Mouse (Mus musculus): Measurements from ENCODE around the gene Ttll12. TPM values are rescaled to one million over a fixed set of nuclear protein-coding genes. Genes with fewer than 3 reads are reported as not detected.

The Ttll12 gene
- total RNA-seq, 2 experiments from 2014 or later: 9.3 TPM

GRCm38 (mm10) chr15:83562626-83563270, 32.2 kb downstream of the Ttll12 start:
- DNase-seq: peak; percentile 88

- DNase-seq: no peak
Measured at GRCm38 (mm10) chr15:83560941-83561477, 33.9 kb downstream of the Ttll12 start.

GRCm38 (mm10) chr15:83555161-83555974, 39.6 kb downstream of the Ttll12 start:
- peak; percentile 91 for DNase-seq

GRCm38 (mm10) chr15:83553831-83554230, 41.1 kb downstream of the Ttll12 start:
- DNase-seq: no peak

GRCm38 (mm10) chr15:83550137-83550536, 44.8 kb downstream of the Ttll12 start:
- DNase-seq: no peak

GRCm38 (mm10) chr15:83547144-83547543, 47.8 kb downstream of the Ttll12 start:
- DNase-seq: no peak

GRCm38 (mm10) chr15:83546029-83546428, 48.9 kb downstream of the Ttll12 start:
- DNase-seq: no peak

GRCm38 (mm10) chr15:83541647-83542287, 53.2 kb downstream of the Ttll12 start:
- no peak for DNase-seq

- peak; percentile 80 for DNase-seq
Measured at GRCm38 (mm10) chr15:83539905-83540304, 55.1 kb downstream of the Ttll12 start.

- DNase-seq: no peak
Measured at GRCm38 (mm10) chr15:83538855-83539254, 56.1 kb downstream of the Ttll12 start.

GRCm38 (mm10) chr15:83535890-83536231, 59.1 kb downstream of the Ttll12 start:
- no peak for DNase-seq

- DNase-seq: peak; percentile 48
Measured at GRCm38 (mm10) chr15:83534960-83535889, 59.7 kb downstream of the Ttll12 start.

- DNase-seq: no peak
Measured at GRCm38 (mm10) chr15:83532606-83533005, 62.4 kb downstream of the Ttll12 start.

- DNase-seq: no peak
Measured at GRCm38 (mm10) chr15:83531961-83532469, 62.9 kb downstream of the Ttll12 start.

- DNase-seq: no peak
Measured at GRCm38 (mm10) chr15:83530688-83531087, 64.3 kb downstream of the Ttll12 start.

GRCm38 (mm10) chr15:83530233-83530632, 64.7 kb downstream of the Ttll12 start:
- DNase-seq: peak; percentile 58

GRCm38 (mm10) chr15:83529765-83530164, 65.2 kb downstream of the Ttll12 start:
- peak; percentile 57 for DNase-seq

GRCm38 (mm10) chr15:83528892-83529291, 66.1 kb downstream of the Ttll12 start:
- DNase-seq: no peak

- DNase-seq: no peak
Measured at GRCm38 (mm10) chr15:83527747-83528146, 67.2 kb downstream of the Ttll12 start.

GRCm38 (mm10) chr15:83527092-83527437, 67.9 kb downstream of the Ttll12 start:
- peak; percentile 31 for DNase-seq

- DNase-seq: peak; percentile 80
Measured at GRCm38 (mm10) chr15:83526424-83527091, 68.4 kb downstream of the Ttll12 start, which contains the start of gene Bik. TSS of gene Bik (plus strand) at chr15:83526862.
